Mouse (Mus musculus): ENCODE data around the gene Tmem191c. TPM values are rescaled to one million over a fixed set of nuclear protein-coding genes. Genes with fewer than 3 reads are reported as not detected.

Tmem191c gene
- polyA plus RNA-seq, 1 experiment from 2014 or later, result 7.7 TPM

DNA sequence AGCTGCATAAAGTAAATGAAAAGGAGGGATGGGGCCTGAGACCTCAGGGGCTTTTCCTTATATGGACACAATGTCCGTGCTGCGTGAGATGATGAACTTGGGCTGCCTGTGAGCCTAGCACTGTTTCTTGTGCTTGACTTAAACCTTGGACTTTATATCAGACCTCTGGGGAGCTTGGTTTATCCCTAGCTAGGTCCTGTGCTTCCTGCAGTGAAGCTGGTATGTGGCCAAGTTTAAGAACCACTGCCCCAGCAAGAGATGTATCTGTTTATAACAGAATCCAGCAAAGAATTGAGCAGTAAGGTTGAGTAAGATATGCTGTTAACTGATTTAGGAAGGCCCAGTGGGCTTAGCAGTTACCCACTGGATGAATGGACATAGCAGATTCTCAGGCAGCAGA is 36.5 kb upstream of the Tmem191c start:
- Histone ChIP-seq H3K36me3 (ENCODE audit: control insufficient read depth, insufficient read depth, low read length) (no peaks in the 10 kb centered on the region), H3K27ac (ENCODE audit: low read depth, low read length) (no peak overlapping the region), H3K4me1 (replicated peaks; ENCODE audit: control insufficient read depth, insufficient read depth, low read length) (peaks cover 72% of the 10 kb centered on the region), H3K27me3 (replicated peaks; ENCODE audit: control insufficient read depth, insufficient read depth, low read length) (no peaks in the 10 kb centered on the region), H3K4me2 (no peak overlapping the region), H3K9me3 (ENCODE audit: control insufficient read depth, low read length) (no peaks in the 10 kb centered on the region), H3K4me3 (ENCODE audit: low read depth, low read length) (no peak overlapping the region), H3K9ac (ENCODE audit: low read depth, low read length) (no peak overlapping the region)
- DNase-seq (ENCODE audit: low spot score), result no peak
- WGBS, result 79% methylated on average over 2 of the region's 2 CpGs
- ATAC-seq (replicated peaks; ENCODE audit: low FRiP score), result no peak

DNA sequence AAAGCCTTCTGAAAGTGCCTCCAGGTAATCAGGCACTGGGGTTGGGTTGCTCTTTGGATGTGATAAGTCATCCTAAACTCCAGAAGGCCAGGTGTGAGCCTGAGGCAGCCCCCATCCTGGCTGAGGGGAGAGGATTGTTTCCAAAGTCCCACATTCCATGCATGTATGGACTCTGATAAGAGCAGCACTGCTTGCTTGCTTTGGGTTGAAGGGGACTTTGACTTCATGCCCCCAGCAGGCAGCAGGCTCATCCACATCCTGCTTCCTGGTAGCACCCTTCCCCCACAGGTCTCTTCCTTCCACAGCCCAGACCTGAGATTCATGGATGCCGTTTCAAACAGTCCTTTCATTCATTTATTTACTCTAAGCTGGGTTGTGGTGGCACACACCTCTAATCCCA is 32.1 kb upstream of the Tmem191c start:
- DNase-seq (ENCODE audit: low spot score), result no peak
- no peaks in the 10 kb centered on the region for H3K27me3 ChIP-seq (replicated peaks; ENCODE audit: control insufficient read depth, insufficient read depth, low read length)
- H3K36me3 ChIP-seq (ENCODE audit: control insufficient read depth, insufficient read depth, low read length), result no peaks in the 10 kb centered on the region
- H3K4me2 ChIP-seq, result no peak overlapping the region
- H3K9me3 ChIP-seq (ENCODE audit: control insufficient read depth, low read length), result no peaks in the 10 kb centered on the region
- WGBS, result 34% methylated on average over 1 of the region's 1 CpGs
- H3K4me1 ChIP-seq (replicated peaks; ENCODE audit: control insufficient read depth, insufficient read depth, low read length), result peaks cover 35% of the 10 kb centered on the region
- no peak overlapping the region for H3K4me3 ChIP-seq (ENCODE audit: low read depth, low read length)
- peak; percentile 60 for ATAC-seq (replicated peaks; ENCODE audit: low FRiP score)
- H3K9ac ChIP-seq (ENCODE audit: low read depth, low read length), result no peak overlapping the region
- H3K27ac ChIP-seq (ENCODE audit: low read depth, low read length), result peak overlapping the region; percentile 71

DNA sequence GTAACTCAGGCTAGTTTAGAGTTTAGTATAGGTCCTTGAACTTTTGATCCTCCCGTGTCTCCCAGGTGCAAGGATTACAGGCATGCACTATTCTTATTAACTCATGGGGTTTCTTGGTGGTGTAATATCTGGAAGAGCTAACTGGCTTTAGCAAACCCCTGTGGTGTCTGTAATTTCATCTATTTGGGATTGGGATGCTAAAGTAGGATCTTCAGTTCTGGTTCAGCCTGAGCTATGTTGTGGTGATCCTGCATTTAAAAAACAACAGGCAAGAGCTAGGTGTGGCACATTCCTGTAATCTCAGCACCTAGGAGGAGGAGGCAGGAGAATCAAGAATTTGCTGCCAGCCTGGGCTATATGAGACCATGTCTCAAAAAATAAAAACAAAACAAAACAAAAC is 30.9 kb upstream of the Tmem191c start:
- 78% methylated on average over 1 of the region's 1 CpGs for WGBS
- H3K9me3 ChIP-seq (ENCODE audit: control insufficient read depth, low read length), result no peaks in the 10 kb centered on the region
- H3K4me1 ChIP-seq (replicated peaks; ENCODE audit: control insufficient read depth, insufficient read depth, low read length), result peaks cover 34% of the 10 kb centered on the region
- H3K9ac ChIP-seq (ENCODE audit: low read depth, low read length), result no peak overlapping the region
- no peaks in the 10 kb centered on the region for H3K36me3 ChIP-seq (ENCODE audit: control insufficient read depth, insufficient read depth, low read length)
- DNase-seq (ENCODE audit: low spot score) (no peak), ATAC-seq (replicated peaks; ENCODE audit: low FRiP score) (no peak)
- no peak overlapping the region for H3K4me3 ChIP-seq (ENCODE audit: low read depth, low read length)
- H3K27me3 ChIP-seq (replicated peaks; ENCODE audit: control insufficient read depth, insufficient read depth, low read length), result no peaks in the 10 kb centered on the region
- no peak overlapping the region for H3K4me2 ChIP-seq
- H3K27ac ChIP-seq (ENCODE audit: low read depth, low read length), result no peak overlapping the region

DNA sequence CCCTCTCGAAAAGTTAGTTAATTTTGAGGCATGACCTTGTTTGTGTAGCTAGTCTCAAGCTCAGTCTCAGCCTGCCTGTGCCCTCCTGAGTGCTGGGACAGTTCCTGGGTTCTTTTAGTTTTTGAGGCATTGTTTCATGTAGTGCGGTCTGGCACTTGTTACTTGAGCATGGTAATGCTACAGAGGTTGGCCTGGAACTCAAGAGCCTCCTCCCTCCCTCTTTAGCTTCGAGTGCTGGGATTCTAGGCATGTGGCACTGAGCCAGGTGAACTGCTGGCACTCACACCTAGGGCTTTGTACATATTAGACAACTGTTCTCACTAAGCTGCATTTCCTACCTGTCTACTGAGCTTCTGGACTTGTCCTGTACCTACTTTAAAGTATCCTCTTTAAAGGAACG is 28.1 kb upstream of the Tmem191c start:
- no peak for ATAC-seq (replicated peaks; ENCODE audit: low FRiP score)
- Histone ChIP-seq H3K4me3 (ENCODE audit: low read depth, low read length) (no peak overlapping the region), H3K9me3 (ENCODE audit: control insufficient read depth, low read length) (no peaks in the 10 kb centered on the region), H3K4me2 (no peak overlapping the region), H3K27ac (ENCODE audit: low read depth, low read length) (no peak overlapping the region), H3K36me3 (ENCODE audit: control insufficient read depth, insufficient read depth, low read length) (no peaks in the 10 kb centered on the region), H3K27me3 (replicated peaks; ENCODE audit: control insufficient read depth, insufficient read depth, low read length) (no peaks in the 10 kb centered on the region), H3K9ac (ENCODE audit: low read depth, low read length) (no peak overlapping the region), H3K4me1 (replicated peaks; ENCODE audit: control insufficient read depth, insufficient read depth, low read length) (peaks cover 49% of the 10 kb centered on the region)
- DNase-seq (ENCODE audit: low spot score), result no peak
- 77% methylated on average over 4 of the region's 4 CpGs for WGBS

DNA sequence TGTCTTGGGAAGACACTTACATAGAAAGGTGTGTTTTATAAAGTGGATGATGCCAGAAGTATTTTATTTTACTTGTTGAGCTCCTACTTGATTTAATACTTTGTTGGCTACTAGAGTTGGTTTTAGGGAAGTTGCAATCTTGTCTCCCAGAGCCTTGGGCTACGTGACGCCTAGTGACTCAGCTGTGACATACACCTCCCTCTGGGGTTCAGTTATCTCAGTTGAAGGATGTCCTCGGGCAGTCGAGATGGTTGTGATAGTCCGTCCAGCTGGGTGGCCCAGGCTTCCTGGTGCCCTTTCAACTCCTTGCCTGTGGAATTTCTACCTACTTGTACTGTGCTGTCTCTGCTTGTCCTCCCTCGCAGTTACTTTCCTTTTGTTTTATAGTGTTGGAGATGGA is 26.7 kb upstream of the Tmem191c start:
- ATAC-seq (replicated peaks; ENCODE audit: low FRiP score) (peak; percentile 66), DNase-seq (ENCODE audit: low spot score) (no peak)
- Histone ChIP-seq H3K4me3 (ENCODE audit: low read depth, low read length) (no peak overlapping the region), H3K27ac (ENCODE audit: low read depth, low read length) (peak overlapping the region; percentile 1), H3K4me2 (peak overlapping the region; percentile 52), H3K9me3 (ENCODE audit: control insufficient read depth, low read length) (no peaks in the 10 kb centered on the region), H3K36me3 (ENCODE audit: control insufficient read depth, insufficient read depth, low read length) (no peaks in the 10 kb centered on the region), H3K9ac (ENCODE audit: low read depth, low read length) (no peak overlapping the region), H3K4me1 (replicated peaks; ENCODE audit: control insufficient read depth, insufficient read depth, low read length) (peaks cover 54% of the 10 kb centered on the region), H3K27me3 (replicated peaks; ENCODE audit: control insufficient read depth, insufficient read depth, low read length) (no peaks in the 10 kb centered on the region)
- 21% methylated on average over 6 of the region's 6 CpGs for WGBS

- Histone ChIP-seq H3K27ac (ENCODE audit: low read depth, low read length) (peak overlapping the region; percentile 71), H3K9me3 (ENCODE audit: control insufficient read depth, low read length) (no peaks in the 10 kb centered on the region), H3K4me1 (replicated peaks; ENCODE audit: control insufficient read depth, insufficient read depth, low read length) (peaks cover 56% of the 10 kb centered on the region), H3K27me3 (replicated peaks; ENCODE audit: control insufficient read depth, insufficient read depth, low read length) (no peaks in the 10 kb centered on the region), H3K4me2 (peak overlapping the region; percentile 55), H3K36me3 (ENCODE audit: control insufficient read depth, insufficient read depth, low read length) (no peaks in the 10 kb centered on the region), H3K4me3 (ENCODE audit: low read depth, low read length) (no peak overlapping the region), H3K9ac (ENCODE audit: low read depth, low read length) (peak overlapping the region; percentile 60)
- WGBS, result 69% methylated on average over 3 of the region's 3 CpGs
- ATAC-seq (replicated peaks; ENCODE audit: low FRiP score) (no peak), DNase-seq (ENCODE audit: low spot score) (no peak)
These were observed 24.3 kb upstream of the Tmem191c start for GRCm38 (mm10) chr16:17251539-17251938.

DNA sequence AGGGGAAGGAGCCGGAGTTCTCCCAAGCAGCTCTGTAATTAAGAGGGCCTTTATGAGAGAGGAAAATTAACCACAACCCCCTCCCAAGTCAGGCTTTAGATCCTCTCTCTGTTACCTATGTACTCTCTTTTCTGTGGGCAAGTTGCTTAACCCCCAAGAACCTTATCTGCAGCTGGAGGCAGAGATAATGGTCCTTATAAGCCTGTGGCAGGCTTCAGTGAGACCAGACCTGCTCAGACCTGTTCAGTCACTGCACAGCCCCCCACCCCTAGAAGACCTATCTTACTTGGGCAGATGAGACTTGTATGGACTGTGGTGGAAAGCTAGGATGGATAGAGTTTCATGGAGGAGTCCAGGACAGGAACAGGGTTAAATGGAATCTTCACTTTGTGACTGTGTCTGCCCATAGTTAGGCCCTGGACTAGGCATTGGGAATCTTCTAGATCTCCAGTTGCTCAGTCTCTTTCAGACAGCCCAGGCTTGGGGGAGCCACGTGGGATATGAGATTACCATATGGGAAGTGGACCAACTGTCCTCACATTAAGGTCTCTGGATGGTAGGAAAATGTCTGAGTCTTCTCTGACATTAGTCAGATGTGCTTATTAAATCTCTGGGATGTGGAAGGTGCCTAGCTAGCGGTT is 23.7 kb upstream of the Tmem191c start:
- Histone ChIP-seq H3K4me3 (ENCODE audit: low read depth, low read length) (no peak overlapping the region), H3K4me2 (peak overlapping the region; percentile 55), H3K4me1 (replicated peaks; ENCODE audit: control insufficient read depth, insufficient read depth, low read length) (peaks cover 58% of the 10 kb centered on the region), H3K36me3 (ENCODE audit: control insufficient read depth, insufficient read depth, low read length) (peaks cover 4% of the 10 kb centered on the region), H3K9me3 (ENCODE audit: control insufficient read depth, low read length) (no peaks in the 10 kb centered on the region), H3K27ac (ENCODE audit: low read depth, low read length) (peak overlapping the region; percentile 71), H3K9ac (ENCODE audit: low read depth, low read length) (peak overlapping the region; percentile 60), H3K27me3 (replicated peaks; ENCODE audit: control insufficient read depth, insufficient read depth, low read length) (no peaks in the 10 kb centered on the region)
- DNase-seq (ENCODE audit: low spot score) (no peak), ATAC-seq (replicated peaks; ENCODE audit: low FRiP score) (peak; percentile 94)
- 46% methylated on average over 3 of the region's 3 CpGs for WGBS

- H3K9ac ChIP-seq (ENCODE audit: low read depth, low read length), result peak overlapping the region; percentile 60
- H3K4me2 ChIP-seq, result peak overlapping the region; percentile 55
- ATAC-seq (replicated peaks; ENCODE audit: low FRiP score) (0 out of 2 replicates have a peak, but pooled peaks have one; percentile 45), DNase-seq (ENCODE audit: low spot score) (no peak)
- H3K4me1 ChIP-seq (replicated peaks; ENCODE audit: control insufficient read depth, insufficient read depth, low read length), result peaks cover 56% of the 10 kb centered on the region
- peak overlapping the region; percentile 71 for H3K27ac ChIP-seq (ENCODE audit: low read depth, low read length)
- no peaks in the 10 kb centered on the region for H3K9me3 ChIP-seq (ENCODE audit: control insufficient read depth, low read length)
- peaks cover 10% of the 10 kb centered on the region for H3K36me3 ChIP-seq (ENCODE audit: control insufficient read depth, insufficient read depth, low read length)
- H3K27me3 ChIP-seq (replicated peaks; ENCODE audit: control insufficient read depth, insufficient read depth, low read length), result no peaks in the 10 kb centered on the region
- WGBS, result 46% methylated on average over 7 of the region's 7 CpGs
- no peak overlapping the region for H3K4me3 ChIP-seq (ENCODE audit: low read depth, low read length)
These were observed 23.0 kb upstream of the Tmem191c start for GRCm38 (mm10) chr16:17252841-17253240.

GRCm38 (mm10) chr16:17254005-17254597 is 21.8 kb upstream of the Tmem191c start:
- WGBS, result 53% methylated on average over 4 of the region's 4 CpGs
- DNase-seq (ENCODE audit: low spot score) (no peak), ATAC-seq (replicated peaks; ENCODE audit: low FRiP score) (no peak)
- Histone ChIP-seq H3K4me3 (ENCODE audit: low read depth, low read length) (no peak overlapping the region), H3K27ac (ENCODE audit: low read depth, low read length) (peak overlapping the region; percentile 2; the same call in 1 of the 2 replicates), H3K27me3 (replicated peaks; ENCODE audit: control insufficient read depth, insufficient read depth, low read length) (no peaks in the 10 kb centered on the region), H3K9me3 (ENCODE audit: control insufficient read depth, low read length) (no peaks in the 10 kb centered on the region), H3K4me1 (replicated peaks; ENCODE audit: control insufficient read depth, insufficient read depth, low read length) (peaks cover 49% of the 10 kb centered on the region), H3K4me2 (peak overlapping the region; percentile 55), H3K36me3 (ENCODE audit: control insufficient read depth, insufficient read depth, low read length) (peaks cover 22% of the 10 kb centered on the region), H3K9ac (ENCODE audit: low read depth, low read length) (0 out of 2 replicates have a peak overlapping the region, but pooled peaks have one; percentile 8)

All from liver, embryonic 11.5 days (tissue).